Mouse (Mus musculus) telencephalon, adult 2 months (tissue): ENCODE data around the gene Mdga1.

Experiments
- DNase-seq: peaks from one replicate; pipeline ENCODE4 v3.0.0-alpha.2; 2011; ENCODE audit warnings: low read depth, low spot score

The Mdga1 gene

GRCm38 (mm10) chr17:29886655-29887251, 83.1 kb downstream of the Mdga1 start:
- DNase-seq: no peak

GRCm38 (mm10) chr17:29886061-29886460, 83.8 kb downstream of the Mdga1 start:
- no peak for DNase-seq

- DNase-seq: no peak
Observed at GRCm38 (mm10) chr17:29884596-29884995, 85.3 kb downstream of the Mdga1 start.

- DNase-seq: no peak
Observed at GRCm38 (mm10) chr17:29883351-29883750, 86.5 kb downstream of the Mdga1 start.

GRCm38 (mm10) chr17:29882885-29883284, 87.0 kb downstream of the Mdga1 start:
- DNase-seq: no peak

DNA sequence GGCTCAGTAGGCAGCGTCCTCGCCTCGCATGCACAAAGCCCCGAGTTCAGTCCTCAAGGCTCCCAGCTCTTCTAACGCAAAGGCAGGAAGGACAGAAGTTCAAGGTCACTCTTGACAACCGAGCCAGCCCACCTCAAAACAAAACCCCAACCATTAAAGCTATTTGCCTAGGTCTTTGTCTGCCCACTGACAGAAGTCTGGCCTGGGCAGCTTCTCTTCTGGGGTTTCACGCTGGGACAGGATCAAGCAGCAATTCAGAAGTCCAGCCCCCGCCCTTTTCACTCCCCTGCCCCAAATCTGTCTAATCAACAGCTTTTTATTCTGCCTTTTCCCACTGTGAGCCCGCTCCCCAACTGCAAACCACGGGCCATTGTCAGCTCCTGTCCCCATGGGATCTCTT, 89.6 kb downstream of the Mdga1 start:
- DNase-seq: no peak

GRCm38 (mm10) chr17:29878990-29879389, 90.9 kb downstream of the Mdga1 start:
- DNase-seq: no peak

- no peak for DNase-seq
Observed at GRCm38 (mm10) chr17:29874082-29874679, 95.7 kb downstream of the Mdga1 start.

- peak; percentile 72 for DNase-seq
Observed at GRCm38 (mm10) chr17:29873580-29874015, 96.3 kb downstream of the Mdga1 start.

DNA sequence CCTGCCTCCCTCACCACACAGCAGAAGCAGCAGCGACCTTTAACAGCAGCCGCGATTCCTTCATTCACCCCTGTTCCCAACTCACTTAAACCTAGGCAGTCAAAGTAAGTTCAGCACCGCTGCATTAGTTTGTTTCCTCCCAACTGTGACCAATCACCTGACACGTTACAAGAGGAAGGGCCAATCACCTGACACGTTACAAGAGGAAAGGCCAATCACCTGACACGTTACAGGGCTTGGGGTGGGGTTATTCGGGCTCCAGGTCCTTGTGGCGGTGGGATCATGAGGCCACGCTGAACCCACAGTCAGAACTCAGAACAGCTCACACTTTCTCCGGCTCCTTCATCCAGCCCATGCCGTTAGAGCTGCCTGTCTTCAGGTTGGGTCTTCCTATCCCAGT, 99.6 kb downstream of the Mdga1 start:
- no peak for DNase-seq

DNA sequence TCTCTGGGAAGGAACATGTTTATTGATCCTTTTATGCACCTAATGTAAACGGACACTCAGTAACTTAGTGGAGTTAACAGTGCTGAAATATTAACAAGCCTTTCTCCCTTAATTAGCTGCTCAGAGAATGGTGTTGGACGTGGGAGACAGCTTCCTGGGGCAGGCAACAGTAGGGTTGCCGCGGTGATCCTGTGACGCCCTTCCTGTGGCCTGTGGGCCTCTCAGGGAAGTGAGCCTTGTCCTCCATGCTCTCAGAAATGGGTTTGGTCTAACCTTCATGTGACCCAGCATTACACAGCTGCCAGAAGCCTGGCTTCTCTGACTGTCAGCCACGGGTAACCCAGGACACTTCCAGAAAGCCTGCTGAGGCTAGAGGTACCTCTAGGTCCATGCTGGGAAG, 104.0 kb downstream of the Mdga1 start:
- no peak for DNase-seq

GRCm38 (mm10) chr17:29864440-29864839, 105.4 kb downstream of the Mdga1 start:
- no peak for DNase-seq

DNA sequence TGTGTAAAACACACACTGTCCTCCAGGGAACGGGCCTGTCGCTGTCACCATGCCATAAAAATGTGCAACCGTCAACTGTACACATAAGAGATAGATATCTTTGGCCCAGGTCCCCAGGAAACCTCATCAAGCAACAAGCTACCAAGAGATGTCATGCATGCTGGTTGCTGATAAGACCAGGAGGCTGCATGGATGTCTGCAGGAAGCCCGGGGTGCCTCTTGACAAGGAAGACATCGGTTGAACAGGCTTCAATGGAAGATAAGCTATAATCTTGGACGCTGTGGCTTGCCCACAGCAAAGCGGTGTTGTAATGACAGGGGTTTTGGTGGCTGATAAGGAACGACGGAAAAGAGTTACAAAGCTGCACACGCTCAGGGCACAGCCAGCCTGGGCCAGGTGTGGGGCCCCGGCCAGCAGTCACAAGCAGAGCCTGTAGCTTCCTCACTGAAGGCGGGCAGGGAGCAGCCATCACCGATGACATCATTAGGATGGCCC, 110.1 kb downstream of the Mdga1 start:
- no peak for DNase-seq

DNA sequence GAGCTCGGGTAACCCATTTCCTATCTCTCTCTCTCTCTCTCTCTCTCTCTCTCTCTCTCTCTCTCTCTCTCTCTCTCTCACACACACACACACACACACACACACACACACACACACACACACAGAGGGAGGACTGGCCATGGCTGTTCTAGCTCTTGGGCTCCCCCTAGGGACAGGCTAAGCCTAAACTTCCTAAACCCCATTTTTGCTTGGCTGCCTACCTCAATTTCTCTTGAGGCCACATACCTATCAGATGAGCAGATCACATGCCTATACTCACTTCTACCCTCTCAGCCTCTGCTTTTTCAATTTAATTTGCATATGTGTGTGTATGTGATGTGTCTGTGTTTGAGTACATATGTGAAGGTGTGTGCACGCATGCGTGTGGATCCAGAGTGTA, 111.1 kb downstream of the Mdga1 start:
- DNase-seq: no peak

GRCm38 (mm10) chr17:29855702-29856580, 113.9 kb downstream of the Mdga1 start:
- no peak for DNase-seq

DNA sequence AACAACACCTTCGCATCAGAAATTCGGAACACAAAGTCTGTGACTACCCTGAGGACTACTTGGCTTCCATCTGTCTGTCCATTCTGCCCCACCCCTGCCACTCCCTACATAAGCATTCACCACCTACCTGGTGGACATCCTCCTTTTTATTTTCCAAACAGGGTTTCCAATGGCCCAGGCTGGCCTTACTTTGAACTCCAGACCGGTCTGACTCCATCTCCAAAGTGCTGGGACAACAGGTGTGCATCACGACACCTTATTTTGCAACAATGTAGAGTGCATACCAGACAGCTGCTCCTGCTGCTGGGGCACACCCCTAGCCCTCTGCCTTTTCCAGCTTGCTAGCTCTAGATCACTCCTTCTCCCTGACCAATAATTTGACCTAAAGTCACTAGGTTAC, 115.1 kb downstream of the Mdga1 start:
- no peak for DNase-seq

- DNase-seq: no peak
Observed at GRCm38 (mm10) chr17:29854388-29854787, 115.5 kb downstream of the Mdga1 start.

DNA sequence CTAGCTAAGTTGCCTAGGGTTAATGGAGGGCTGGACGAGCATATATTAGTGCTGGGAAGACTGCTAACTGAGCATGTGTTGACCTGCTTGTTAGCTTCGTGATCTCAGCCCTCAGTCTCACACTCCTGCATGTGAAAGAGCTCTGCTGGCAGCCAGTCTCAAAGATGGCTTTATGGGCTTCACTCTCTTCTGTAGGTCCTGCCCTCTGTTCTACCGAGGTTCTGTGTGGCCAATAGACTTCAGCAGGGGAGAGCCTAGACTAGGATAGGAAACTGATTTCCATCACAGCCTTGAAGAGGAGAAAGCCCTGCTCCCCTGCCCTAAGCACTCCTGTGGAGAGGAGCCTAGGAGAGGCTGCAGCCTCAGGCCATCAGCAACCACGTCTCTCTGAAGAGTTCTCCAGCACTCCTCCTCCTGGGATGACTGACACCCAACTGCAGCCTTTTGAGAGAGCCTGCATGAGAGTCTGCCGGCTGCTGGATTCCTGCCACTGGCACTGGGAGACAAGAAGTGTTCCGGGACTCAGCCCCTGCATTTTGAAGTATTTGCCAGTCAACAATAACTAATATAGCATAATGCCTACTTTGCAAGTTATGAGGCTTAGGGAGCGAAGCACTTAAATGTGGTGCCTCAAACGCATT, 116.9 kb downstream of the Mdga1 start:
- DNase-seq: no peak

- DNase-seq: no peak
Observed at GRCm38 (mm10) chr17:29849436-29849797, 120.5 kb downstream of the Mdga1 start.

- DNase-seq: no peak
Observed at GRCm38 (mm10) chr17:29848793-29849435, 121.0 kb downstream of the Mdga1 start.

GRCm38 (mm10) chr17:29847291-29847690, 122.6 kb downstream of the Mdga1 start:
- no peak for DNase-seq

GRCm38 (mm10) chr17:29846284-29846683, 123.6 kb downstream of the Mdga1 start:
- no peak for DNase-seq
